ENCODE assay signal across 33 mouse cellular contexts in genomic region chr4:113764182-113764581, GRCm38 (mm10).
"Had no signal": no experiment of that assay in that cellular context is flagged by ENCODE, and none has a peak within 500 bp of the region (broad histone marks: within the 10 kb centered on the region; RNA-seq: fewer than 3 reads in every experiment).

No protein-coding gene starts in this region.

- H3K36me3 ChIP-seq: heart, embryonic 10.5 days; heart, embryonic 12.5 days; heart, embryonic 13.5 days; heart, embryonic 15.5 days; hindbrain, embryonic 10.5 days; hindbrain, embryonic 12.5 days; hindbrain, embryonic 13.5 days; hindbrain, embryonic 15.5 days; kidney, embryonic 15.5 days had no signal

- H3K4me2 ChIP-seq: heart, embryonic 11.5 days; heart, embryonic 12.5 days; heart, embryonic 13.5 days; heart, embryonic 15.5 days; hindbrain, embryonic 12.5 days; hindbrain, embryonic 13.5 days; hindbrain, embryonic 14.5 days; hindbrain, embryonic 15.5 days; kidney, embryonic 15.5 days had no signal

- DNase-seq: heart, postnatal 10 days; heart, postnatal 14 days; heart, postnatal 36 days; heart, postnatal 4 days; kidney, adult 11 months; kidney, adult 18-20 months; kidney, adult 2 months; kidney, adult 8-10 months; kidney, adult 9 months; kidney, postnatal 10 days; kidney, postnatal 14 days; kidney, postnatal 25 days; kidney, postnatal 36 days; kidney, postnatal 4 days; layer of hippocampus, adult 9-11 months; layer of hippocampus, postnatal 36 days had no signal

- H3K27ac ChIP-seq: heart, embryonic 10.5 days; heart, embryonic 13.5 days; heart, embryonic 15.5 days; hindbrain, embryonic 10.5 days; hindbrain, embryonic 12.5 days; hindbrain, embryonic 13.5 days; hindbrain, embryonic 14.5 days; hindbrain, embryonic 15.5 days; hindbrain, postnatal 0 days; kidney, embryonic 15.5 days; kidney, postnatal 0 days; layer of hippocampus, adult 2 months; left cerebral cortex, adult 2 months had no signal

- H3K27me3 ChIP-seq: heart, embryonic 12.5 days; heart, embryonic 13.5 days; heart, embryonic 15.5 days; hindbrain, embryonic 12.5 days; hindbrain, embryonic 13.5 days; hindbrain, embryonic 15.5 days; kidney, embryonic 15.5 days had no signal

- H3K4me1 ChIP-seq: heart, embryonic 10.5 days; heart, embryonic 12.5 days; heart, embryonic 13.5 days; heart, embryonic 15.5 days; hindbrain, embryonic 10.5 days; hindbrain, embryonic 12.5 days; hindbrain, embryonic 13.5 days; hindbrain, embryonic 15.5 days; kidney, embryonic 15.5 days had no signal

- H3K4me3 ChIP-seq: heart, embryonic 10.5 days; heart, embryonic 12.5 days; heart, embryonic 13.5 days; heart, embryonic 15.5 days; hindbrain, embryonic 10.5 days; hindbrain, embryonic 12.5 days; hindbrain, embryonic 13.5 days; hindbrain, embryonic 15.5 days; kidney, embryonic 15.5 days; layer of hippocampus, adult 2 months; left cerebral cortex, adult 2 months had no signal

- ATAC-seq: hindbrain, embryonic 16.5 days; hindbrain, postnatal 0 days; inflammation-experienced regulatory T-cells, adult 6 months had no signal

- H3K9me3 ChIP-seq: heart, embryonic 12.5 days; kidney, embryonic 15.5 days had no signal

- H3K9ac ChIP-seq: heart, embryonic 12.5 days; heart, embryonic 13.5 days; heart, embryonic 15.5 days; hindbrain, embryonic 12.5 days; hindbrain, embryonic 13.5 days; hindbrain, embryonic 14.5 days; hindbrain, embryonic 15.5 days; kidney, embryonic 15.5 days had no signal
